Mouse (Mus musculus) MN1 (cell line): ENCODE measurements around the gene Slk.
A peak's percentile ranks its signal among the peaks of the same experiment; 100 is the strongest.
"Not testable (repeated sequence)": the region's sequence is repeated elsewhere in the genome, so short reads cannot be mapped to it uniquely, and the experiment has no call there.

Source experiments
- DNase-seq: peaks from one replicate; pipeline ENCODE4 v3.0.0-alpha.2; 2016; ENCODE audit warnings: low spot score

The Slk gene

DNA sequence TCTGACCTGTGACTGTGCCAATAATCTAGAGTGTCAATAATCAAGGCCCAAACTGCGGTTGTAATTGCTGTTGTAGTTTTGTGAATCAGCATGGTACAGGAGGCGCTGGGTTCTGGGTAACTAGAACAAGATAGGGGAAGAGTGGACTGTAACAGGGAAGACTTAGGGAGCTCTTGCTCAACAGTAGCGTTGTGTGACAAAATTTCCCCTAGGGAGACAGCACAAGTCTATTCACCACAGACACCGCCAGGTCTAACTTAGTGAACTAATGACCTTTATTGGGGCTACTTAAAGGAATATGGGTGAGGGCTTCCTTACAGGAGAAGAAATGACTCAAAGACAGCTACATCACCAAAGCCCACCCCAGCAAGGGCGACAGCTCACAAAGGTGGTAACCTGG lies 9.4 kb upstream of the Slk start:
- DNase-seq = no peak

DNA sequence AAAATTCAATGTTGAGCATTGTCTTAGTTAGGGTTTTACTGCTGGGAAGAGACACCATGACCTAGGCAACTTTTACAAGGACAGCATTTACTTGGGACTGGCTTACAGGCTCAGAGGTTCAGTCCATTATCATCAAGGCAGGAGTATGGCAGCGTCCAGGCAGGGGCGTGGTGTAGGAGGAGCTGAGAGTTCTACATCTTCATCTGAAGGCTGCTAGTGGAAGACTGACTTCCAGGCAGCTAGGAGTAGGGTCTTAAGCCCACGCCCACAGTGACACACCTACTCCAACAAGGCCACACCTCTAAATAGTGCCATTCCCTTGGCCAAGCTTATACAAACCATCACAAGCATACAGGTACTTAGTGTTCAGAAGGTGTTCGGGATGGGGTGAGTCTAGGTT lies 7.5 kb upstream of the Slk start:
- not testable (repeated sequence) for DNase-seq

DNA sequence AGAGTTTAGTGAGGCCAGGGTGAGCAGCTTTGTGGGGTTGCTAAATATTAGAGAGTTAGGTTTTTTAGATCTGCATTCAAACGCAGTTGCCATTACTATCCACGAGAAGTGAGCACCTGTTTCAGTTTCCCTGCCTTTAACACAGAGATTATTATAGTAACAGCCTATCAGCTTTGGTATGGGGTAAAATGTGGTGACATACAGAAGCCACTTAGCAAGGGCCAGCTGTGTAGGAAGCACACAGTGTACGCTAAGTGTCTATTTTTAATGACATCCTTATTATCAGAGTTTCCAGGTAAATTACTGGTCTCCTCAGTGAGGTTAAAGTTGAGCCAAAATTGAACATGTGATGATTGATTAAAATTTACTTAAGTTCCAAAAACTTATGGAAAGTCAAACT lies 5.8 kb upstream of the Slk start:
- no peak for DNase-seq

DNA sequence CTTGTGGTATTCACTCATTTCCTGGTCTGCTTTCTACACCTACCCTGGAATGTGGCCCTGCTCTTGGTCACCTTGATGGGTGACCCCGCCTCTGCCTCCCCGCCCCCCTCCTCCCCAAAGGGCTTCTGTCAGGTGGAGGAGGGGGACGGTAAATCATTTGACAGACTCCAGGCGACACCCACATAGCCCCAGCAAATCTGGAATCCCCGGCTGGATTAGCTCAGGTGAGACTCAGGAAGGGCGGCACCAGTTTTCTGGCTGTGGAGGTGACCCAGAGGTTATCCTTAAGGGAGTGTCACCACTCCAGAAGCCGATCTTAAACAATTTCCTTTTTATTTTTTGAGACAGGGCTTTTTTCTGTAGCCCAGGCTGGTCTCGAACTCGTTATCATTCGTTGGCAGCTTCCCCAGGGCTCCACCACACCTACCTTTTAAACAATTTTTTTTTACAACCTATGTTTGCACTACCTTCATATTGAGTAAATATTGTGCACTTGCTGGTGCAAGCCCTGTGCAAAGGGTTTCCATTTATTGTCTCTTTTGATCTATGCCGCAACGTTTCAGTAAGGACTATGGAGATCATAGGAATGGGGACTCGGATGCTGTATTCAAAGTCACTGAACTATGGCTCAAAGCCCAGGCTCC lies 775 bp upstream of the Slk start:
- no peak for DNase-seq

DNA sequence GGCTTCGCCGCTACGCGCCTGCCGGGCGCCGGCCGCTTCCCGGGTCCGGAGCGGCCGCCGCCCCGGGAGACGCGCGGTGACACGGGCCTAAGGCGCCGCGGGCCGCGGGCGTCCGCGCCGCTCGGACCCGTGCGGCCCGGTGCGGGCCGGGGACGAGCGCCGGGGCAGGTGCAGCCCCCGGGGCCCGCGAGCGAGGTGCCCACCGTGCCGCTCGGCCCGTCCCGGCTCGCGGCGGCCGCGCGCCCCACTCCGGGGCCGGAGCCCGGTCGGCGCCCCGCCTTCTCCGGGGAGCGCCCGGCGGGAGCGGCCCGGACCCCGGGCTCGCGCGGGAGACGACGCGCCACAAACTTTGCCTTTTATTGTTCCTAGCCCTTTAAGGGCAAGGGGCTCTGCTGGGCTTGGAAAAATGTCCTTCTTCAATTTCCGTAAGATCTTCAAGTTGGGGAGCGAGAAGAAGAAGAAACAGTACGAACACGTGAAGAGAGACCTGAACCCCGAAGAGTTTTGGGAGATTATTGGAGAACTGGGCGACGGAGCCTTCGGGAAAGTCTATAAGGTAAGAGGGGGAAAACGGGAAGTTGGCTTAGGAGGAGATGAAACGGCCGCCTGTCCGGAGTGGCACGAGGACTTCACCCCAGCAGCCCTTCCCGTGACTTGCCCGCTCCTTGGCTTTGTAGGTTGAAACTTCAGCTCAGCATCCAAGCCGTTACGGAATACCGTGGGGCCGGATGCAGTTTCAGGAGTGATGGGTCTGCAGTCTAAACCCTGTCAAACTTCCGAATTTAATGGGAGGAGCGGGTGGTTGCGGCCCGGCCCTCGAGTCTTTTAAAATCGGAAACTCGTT lies 532 bp downstream of the Slk start:
- DNase-seq = peak; percentile 46

DNA sequence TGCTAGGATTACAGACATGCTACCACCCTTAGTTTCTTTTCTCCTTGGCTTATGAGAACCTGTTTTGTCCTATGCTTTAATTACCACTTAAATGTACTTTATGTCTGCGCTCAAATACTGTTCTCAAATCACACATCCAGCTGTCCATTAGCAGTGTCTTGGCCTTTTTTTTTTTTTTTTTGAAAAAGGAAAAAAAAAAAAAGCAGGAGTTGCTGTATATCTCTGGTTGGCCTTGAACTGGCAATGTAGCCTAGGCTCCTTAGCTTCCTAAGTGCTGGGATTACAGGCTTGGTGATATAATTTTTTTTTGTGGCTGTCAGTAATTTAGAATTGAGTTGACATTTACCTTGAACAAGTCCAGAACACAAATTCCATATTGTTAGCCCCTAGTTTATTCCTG lies 6.3 kb downstream of the Slk start:
- DNase-seq = no peak

DNA sequence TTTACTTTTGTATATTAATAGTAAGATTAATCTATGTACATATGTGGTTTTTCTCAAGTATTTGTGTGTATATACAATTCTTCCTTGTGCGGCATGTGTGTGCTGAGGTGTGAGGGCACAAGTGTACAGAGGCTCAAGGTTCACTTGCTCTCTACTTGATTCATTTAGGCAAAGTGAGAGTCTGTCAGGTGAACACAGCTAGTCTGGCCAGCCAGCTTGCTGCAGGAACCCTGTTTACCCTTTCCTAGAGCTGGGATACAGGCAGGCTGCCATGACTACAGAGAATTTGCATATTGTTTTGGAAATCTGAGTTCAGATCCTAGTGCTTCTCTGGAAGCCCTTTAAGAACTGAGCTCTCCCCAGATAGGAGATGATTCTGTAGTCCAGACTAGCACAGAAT lies 7.5 kb downstream of the Slk start:
- DNase-seq = no peak

DNA sequence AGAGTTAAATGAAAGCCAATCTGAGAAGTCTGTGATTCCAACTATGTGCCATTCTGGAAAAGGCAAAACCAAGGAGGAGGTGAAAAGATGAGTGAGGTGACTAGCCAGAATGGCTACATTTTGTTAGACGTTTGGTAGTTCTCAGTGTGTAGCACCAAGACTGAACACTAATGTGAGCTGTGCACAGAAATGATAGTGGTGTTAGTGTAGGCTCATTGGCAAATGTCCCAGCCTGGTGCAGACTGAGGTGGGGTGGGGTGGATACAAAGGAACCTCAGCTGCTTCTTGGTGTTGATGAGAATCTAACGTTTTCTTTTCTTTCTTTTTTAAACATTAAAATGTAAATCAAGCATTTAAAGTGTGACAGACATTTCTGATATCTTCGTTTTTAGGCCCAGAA lies 29.0 kb downstream of the Slk start:
- DNase-seq = no peak

DNA sequence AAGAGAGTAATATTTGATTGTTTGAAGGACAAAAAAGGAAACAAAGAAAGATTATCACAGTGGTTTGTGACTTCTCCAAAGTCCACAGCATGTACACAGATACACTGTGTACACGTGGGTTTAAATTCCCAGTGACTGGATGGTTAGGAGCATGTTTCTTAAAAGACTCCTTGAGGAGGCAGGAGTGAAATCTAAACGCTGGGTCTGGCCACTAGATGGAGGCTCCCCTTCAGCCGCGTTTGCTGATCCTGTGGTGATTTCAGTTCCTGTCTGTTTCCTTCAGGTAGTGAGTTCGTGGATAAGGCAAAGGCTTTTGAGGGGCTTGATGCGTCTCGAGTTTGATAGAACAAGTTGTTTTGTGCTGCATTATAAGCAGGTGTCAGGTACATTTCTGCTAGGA lies 34.0 kb downstream of the Slk start:
- DNase-seq = no peak

DNA sequence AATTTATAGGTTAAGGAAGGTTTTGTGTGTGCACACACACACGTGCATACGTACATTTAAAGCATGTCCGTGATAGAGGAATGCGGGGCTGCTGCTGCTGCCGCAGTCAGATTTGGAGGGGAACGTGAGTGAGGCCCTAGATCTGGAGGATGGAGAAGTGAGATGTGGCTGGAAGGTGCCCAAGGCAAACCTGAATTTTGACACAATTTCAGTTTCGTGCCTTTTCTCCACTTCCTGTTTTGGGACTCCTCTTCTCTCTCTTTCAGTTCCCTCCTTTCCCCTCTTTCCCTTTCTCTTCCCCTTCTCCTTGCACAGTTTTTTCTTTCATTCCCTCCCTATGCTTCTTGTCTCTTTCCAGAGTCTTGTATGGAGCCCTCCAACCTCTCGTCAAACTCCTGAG lies 42.0 kb downstream of the Slk start:
- no peak for DNase-seq

DNA sequence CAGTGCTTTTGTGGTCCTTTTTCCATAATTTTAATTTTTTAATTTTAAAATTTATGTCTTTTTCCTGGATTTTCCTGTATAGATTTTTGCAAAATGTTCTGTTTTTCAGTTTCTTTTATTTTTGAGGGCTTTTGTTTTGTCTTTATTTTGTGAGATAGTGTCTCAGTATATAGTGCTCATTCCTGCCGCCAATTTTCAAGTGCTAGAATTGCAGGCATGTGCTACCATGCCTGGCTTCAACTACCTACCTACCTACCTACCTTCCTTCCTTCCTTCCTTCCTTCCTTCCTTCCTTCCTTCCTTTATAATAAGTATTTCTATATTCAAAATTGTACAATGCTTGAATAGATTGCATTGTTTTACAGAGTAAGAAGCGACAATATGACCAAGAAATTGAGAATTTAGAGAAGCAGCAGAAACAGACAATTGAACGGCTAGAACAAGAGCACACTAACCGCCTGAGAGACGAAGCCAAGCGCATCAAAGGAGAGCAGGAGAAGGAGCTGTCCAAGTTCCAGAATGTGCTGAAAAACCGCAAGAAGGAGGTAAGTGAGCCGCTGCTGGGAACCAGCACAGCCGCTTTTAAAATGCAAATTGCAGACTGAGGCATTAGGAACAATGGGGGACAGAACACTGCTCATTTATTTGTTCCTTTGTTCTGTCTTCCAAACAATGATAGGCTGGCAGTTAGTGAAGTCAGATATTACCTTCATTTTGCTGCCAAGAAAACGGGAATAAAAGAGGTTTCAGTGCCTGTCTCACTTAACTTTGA lies 45.6 kb downstream of the Slk start:
- DNase-seq = no peak

DNA sequence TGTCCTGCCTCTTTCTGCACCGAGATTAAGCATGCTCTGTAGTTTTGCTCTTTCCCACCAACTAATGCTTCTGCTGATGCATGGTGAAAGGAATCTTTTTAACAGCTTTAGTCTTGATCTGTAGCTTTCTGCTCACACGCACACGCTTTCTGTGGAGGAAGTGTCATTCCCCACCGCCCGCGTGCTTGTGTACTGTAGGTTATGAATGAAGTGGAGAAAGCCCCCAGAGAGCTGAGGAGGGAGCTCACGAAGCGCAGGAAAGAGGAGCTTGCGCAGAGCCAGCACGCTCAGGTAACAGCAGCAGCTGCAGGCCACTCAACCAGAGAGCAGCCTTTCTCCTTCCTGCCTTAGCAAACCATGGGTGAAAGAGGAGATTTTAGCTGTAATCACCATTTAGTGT lies 48.0 kb downstream of the Slk start:
- no peak for DNase-seq

DNA sequence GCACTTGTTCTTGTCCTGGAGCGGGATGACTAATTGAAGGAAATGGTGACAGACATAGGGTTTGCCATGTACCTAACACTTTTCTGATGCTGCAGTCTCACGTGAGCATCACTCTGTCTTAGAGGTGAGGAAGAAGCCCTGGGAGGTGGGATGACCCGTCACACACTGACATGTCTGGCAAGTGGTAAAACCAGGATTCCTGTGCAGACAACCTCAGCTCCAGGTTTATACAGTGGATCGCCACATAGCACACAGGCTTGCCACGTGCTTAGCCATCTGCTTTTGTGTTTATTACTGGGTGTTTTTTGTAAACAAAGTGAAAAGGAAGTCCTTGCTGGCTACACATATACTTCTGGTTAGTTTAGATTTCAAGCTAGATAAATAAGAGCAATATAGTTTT lies 49.6 kb downstream of the Slk start:
- no peak for DNase-seq

DNA sequence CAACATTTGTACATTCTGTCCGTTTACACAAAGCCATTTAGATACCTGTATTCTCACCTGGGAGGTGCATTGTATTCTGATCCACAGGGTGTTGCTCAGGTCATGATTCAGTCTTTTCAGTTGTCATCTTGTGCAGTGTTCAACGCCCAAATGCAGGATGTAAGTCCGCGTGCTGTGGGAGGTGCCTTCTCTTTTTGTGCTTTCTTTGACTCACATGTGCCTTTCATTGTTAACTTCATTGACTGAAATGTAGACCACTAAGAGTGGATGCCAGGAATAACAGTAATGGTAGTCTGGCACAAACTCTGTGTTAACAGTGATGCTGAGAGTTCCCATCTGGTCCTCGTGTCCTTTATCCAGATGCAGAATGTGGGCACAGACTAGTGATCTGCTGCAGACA lies 50.9 kb downstream of the Slk start:
- DNase-seq = peak; percentile 14

DNA sequence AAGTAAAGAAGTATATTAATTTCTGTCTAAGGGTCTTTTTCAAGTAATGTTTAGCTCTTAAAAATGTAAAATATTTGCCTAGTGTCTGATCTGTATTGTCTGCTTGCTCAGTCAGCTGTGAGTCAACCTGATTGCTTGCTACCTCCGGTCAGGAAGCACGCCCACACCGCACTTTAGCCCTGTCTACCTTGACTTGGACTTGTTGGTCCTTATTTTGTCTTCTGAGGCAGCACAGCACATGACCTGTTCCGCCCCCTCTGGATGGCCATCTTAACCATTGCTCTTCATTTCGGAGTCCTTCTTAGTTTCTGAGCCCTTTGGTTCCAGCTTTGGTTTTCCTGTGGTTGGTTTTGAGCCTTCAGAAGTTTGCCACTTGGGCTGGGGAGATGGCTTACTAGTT lies 52.3 kb downstream of the Slk start:
- DNase-seq = no peak

DNA sequence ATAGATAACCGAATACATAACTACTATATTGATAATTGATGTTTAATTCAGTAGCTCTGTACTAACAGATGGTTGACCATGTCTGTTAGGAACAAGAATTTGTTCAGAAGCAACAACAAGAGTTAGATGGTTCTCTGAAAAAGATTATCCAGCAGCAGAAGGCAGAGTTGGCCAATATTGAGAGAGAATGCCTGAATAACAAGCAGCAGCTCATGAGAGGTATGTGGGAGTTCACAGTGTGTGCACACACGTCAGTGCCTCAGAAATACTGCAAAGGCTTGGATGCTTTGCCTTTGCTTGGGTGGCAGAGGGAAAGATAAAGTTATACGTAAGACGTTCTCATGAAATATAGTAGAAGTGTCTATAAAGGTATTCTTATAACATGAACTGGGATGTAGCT lies 55.9 kb downstream of the Slk start:
- no peak for DNase-seq

DNA sequence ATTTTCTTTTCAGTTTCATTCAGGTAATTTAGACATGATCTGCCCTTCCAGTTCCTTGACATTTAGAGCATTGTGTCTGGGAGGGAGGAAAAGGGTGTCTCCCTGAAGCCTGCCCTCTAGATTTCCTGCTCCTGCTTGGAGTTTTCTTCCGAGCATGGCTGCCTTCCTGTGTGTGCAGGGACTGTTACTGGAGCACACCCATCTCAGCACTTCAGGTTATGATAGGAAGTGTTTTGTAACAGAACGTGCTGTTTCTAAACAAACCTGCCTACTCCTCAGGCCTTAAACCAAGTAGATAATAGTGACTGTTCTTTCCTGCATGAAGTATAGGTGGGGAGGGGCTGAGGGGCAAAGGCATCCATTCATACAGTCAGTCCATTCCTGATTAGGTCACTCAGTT lies 64.4 kb downstream of the Slk start:
- DNase-seq = no peak

DNA sequence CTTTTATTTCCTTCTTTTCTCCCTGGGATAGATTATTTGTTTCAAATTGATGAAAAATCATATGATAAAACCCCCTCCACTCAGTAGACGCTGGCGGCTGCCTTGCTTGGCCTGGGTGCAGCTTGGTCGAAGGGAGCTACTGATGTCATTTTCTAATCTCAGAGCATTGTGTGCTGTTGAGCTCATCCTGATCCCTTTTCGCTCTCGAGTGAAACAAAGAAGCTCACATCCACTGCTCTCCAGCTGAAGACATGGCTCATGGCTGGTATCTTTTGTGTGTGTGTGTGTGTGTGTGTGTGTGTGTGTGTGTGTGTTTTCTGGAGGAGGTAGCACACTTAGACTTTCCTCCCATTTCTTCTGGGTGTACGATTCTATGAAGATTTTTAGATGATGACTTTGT lies 66.1 kb downstream of the Slk start:
- peak; percentile 16 for DNase-seq

DNA sequence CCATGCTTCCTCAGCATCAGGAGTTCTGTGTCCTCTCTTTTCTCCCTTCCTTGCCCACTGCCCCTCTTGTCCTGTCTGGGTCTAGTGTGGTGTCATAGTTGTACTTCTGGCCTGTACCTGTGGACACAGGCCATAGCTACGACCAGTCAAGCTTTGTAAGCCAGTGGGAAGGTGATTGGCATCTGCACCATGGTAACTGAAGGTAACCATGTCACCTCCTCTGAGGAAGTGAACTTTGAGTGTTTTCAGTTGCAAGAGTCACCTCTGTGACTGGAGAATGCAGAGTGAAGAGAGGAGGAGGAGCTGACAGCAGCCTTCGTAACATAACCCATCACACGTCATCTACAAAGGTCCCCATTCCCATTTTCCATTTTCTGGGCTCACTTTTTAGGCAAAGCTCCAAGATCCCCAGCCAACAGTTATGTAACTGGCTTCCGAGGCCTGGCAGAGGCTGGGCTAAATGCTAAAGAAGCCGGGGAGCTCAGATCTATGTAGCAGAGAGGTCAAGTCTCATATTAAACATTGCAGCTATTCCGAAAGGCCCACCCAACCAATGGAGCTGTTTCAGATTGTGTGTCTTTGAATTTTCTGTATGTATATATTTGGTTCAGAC lies 67.1 kb downstream of the Slk start:
- DNase-seq = no peak

DNA sequence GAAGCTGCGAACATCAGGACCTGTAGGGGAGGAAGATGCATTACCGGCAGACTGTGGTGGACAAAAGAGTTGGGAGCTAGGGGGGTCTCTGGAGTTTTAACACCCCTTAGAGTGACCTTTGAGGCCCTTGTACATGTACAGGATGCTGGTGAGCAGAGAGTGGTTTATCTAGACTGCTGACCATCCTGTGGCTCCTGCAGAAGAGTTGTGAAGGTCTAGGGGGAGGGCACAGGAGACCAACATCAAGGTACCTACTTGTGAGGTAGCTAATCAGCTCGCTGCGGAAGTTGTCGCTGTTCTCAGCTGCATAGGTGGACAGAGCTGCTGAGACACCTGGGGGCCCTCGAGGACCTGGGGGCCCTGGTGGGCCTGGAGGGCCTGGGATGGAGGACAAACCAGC lies 69.6 kb downstream of the Slk start:
- no peak for DNase-seq

DNA sequence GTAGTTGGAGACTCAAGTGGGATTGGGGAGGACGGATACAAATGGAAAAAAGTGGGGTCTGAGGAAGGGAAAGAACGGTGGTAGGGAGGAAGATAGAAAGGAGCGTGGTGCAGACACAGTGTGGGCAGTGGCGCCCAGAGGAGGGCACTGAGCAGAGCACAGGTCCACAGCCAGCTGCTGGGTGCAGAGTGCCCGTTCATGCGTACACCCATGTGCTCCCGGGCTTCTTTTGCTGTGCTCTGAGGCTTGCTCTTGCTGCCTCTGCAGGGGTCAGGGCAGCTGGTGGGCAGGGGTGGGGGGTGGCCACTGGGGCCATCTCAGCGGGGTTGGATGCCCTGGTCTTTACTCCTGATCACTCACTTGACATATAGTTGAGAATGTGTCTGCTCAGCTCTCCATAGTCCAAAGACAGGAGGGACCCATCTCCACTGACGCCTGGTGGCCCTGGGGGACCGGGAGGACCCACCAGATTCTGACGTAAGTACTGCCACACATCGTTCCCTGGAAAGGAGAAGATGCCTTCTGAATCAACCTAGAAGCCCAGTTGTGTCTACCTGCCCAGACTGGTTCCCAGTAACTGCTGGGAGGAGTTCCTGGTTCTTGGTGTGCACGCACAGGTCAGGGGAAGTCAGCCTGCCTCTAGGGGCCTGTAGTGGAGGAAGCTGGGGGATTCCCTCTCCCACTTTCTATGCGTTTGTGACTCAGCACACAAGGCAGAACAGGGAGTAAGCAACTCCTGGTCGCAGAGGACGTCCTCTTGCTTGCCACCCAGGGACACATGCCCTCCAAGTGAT lies 71.1 kb downstream of the Slk start:
- no peak for DNase-seq

DNA sequence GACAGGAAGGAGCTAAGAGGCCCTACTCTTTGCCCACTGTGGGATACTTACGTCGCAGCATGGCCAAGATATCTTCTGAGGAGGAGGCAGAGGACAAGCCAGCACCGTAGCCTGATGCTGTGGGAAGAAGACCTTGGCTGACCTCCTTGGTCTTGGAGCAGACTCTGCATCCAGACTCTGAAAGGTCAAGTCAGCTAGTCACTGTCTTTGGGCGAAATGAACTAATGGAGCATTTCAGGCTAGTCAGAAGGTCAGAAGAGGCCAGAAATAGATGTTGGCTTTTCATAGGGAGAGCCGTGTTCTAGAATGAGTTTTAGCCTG lies 71.6 kb downstream of the Slk start:
- DNase-seq = no peak
